9 mouse cellular contexts compared by ENCODE assay signal in genomic region chr11:89059919-89060422, GRCm38 (mm10). TPM values are rescaled to one million over a fixed set of nuclear protein-coding genes. Genes with fewer than 3 reads are reported as not detected.
DNase-seq lines count a peak whose midpoint lies in the region; ATAC-seq lines count a peak whose summit lies in the region.
"Had no signal": no experiment of that assay in that cellular context is flagged by ENCODE, and none has a peak within 500 bp of the region (broad histone marks: within the 10 kb centered on the region; RNA-seq: fewer than 3 reads in every experiment).

No protein-coding gene starts in this region.

- no peaks in the 10 kb centered on the region for H3K27me3 ChIP-seq in heart, embryonic 15.5 days
- no peaks in the 10 kb centered on the region for H3K27me3 ChIP-seq in limb, embryonic 13.5 days
- no peaks in the 10 kb centered on the region for H3K27me3 ChIP-seq in midbrain, embryonic 16.5 days (ENCODE audit: control insufficient read depth, insufficient read depth, low read depth, low read length)

- H3K9me3 ChIP-seq in heart, embryonic 15.5 days (replicated peaks), result no peaks in the 10 kb centered on the region
- H3K9me3 ChIP-seq in limb, embryonic 13.5 days, result no peaks in the 10 kb centered on the region
- H3K9me3 ChIP-seq in midbrain, embryonic 16.5 days (replicated peaks; ENCODE audit: control insufficient read depth, low read length, poor library complexity, severe bottlenecking), result no peaks in the 10 kb centered on the region

- peaks cover under 1% of the 10 kb centered on the region; the same call in 1 of the 2 replicates for H3K36me3 ChIP-seq in heart, embryonic 15.5 days
- peaks cover under 1% of the 10 kb centered on the region; the same call in 1 of the 2 replicates for H3K36me3 ChIP-seq in limb, embryonic 13.5 days
- H3K36me3 ChIP-seq in midbrain, embryonic 16.5 days (ENCODE audit: control insufficient read depth, insufficient read depth, low read length), result peaks cover 5% of the 10 kb centered on the region; the same call in 1 of the 2 replicates

- peak; percentile 57 for ATAC-seq in heart, embryonic 15.5 days (replicated peaks; ENCODE audit: insufficient number of reproducible peaks, insufficient read depth, low FRiP score, low read depth)
- peak; percentile 75; the same call in 1 of the 2 replicates for ATAC-seq in limb, embryonic 13.5 days (ENCODE audit: low FRiP score, low read depth)
- ATAC-seq in midbrain, embryonic 16.5 days, result peak; percentile 81

- peaks cover 40% of the 10 kb centered on the region for H3K4me1 ChIP-seq in heart, embryonic 15.5 days (replicated peaks)
- peaks cover 20% of the 10 kb centered on the region for H3K4me1 ChIP-seq in limb, embryonic 13.5 days
- H3K4me1 ChIP-seq in midbrain, embryonic 16.5 days (ENCODE audit: control insufficient read depth, insufficient read depth, low read length), result peaks cover 34% of the 10 kb centered on the region

- peak; percentile 32 for DNase-seq in adrenal gland, postnatal 25 days
- no peak for DNase-seq in adrenal gland, postnatal 10 days
- DNase-seq in A20 (ENCODE audit: low read depth, low spot score), result peak; percentile 78
- DNase-seq in embryo, embryonic 10.5 days (ENCODE audit: low spot score), result peak; percentile 55
- peak; percentile 60 for DNase-seq in testis, postnatal 10 days (ENCODE audit: low spot score)

- peak overlapping the region; percentile 85 for H3K4me3 ChIP-seq in heart, embryonic 15.5 days
- peak overlapping the region; percentile 92 for H3K4me3 ChIP-seq in limb, embryonic 13.5 days
- peak overlapping the region; percentile 93 for H3K4me3 ChIP-seq in midbrain, embryonic 16.5 days (ENCODE audit: low read depth, low read length)

- under 1% methylated on average over 33 of the region's 33 CpGs for WGBS in heart, embryonic 15.5 days
- under 1% methylated on average over 33 of the region's 33 CpGs for WGBS in limb, embryonic 13.5 days
- 0% methylated on average over 33 of the region's 33 CpGs for WGBS in midbrain, embryonic 16.5 days

- peak overlapping the region; percentile 80 for H3K9ac ChIP-seq in heart, embryonic 15.5 days
- peak overlapping the region; percentile 91 for H3K9ac ChIP-seq in limb, embryonic 13.5 days
- peak overlapping the region; percentile 96 for H3K9ac ChIP-seq in midbrain, embryonic 16.5 days (ENCODE audit: low read depth, low read length)

- H3K4me2 ChIP-seq in heart, embryonic 15.5 days, result peak overlapping the region; percentile 91
- H3K4me2 ChIP-seq in limb, embryonic 13.5 days (replicated peaks), result peak overlapping the region; percentile 93
- peak overlapping the region; percentile 97 for H3K4me2 ChIP-seq in midbrain, embryonic 16.5 days (ENCODE audit: low read length)

- H3K27ac ChIP-seq in heart, embryonic 15.5 days, result peak overlapping the region; percentile 82
- peak overlapping the region; percentile 52; the same call in 1 of the 2 replicates for H3K27ac ChIP-seq in limb, embryonic 13.5 days
- peak overlapping the region; percentile 81 for H3K27ac ChIP-seq in midbrain, embryonic 16.5 days (ENCODE audit: low read length)

RNA-seq across cellular contexts. Expression of gene Dgke, which starts 6.7 kb away (rescaled TPM):
- total RNA-seq in adrenal gland, postnatal 25 days (2021), result 9.5 and 10.4 TPM in 2 replicates
- total RNA-seq in adrenal gland, postnatal 10 days (2021), result 10 to 100 TPM; 10.5 to 12.8 TPM
- 5.7 and 7.4 TPM in 2 replicates for polyA plus RNA-seq in heart, embryonic 15.5 days (2015; fragmentation: Nextera tagmentation; extraction: Ambion mirVana)
- polyA plus RNA-seq in limb, embryonic 13.5 days (2015; fragmentation: Nextera tagmentation; extraction: Ambion mirVana), result 4.3 and 4.5 TPM in 2 replicates
- 18.2 and 19.1 TPM in 2 replicates for polyA plus RNA-seq in midbrain, embryonic 16.5 days (2015; fragmentation: Nextera tagmentation; extraction: Ambion mirVana)

RNA-seq across cellular contexts. Expression of gene Gm525, which starts 13.7 kb away (rescaled TPM):
- total RNA-seq in adrenal gland, postnatal 25 days (2021), result not detected in 2 replicates
- not detected for total RNA-seq in adrenal gland, postnatal 10 days (2021)
- polyA plus RNA-seq in heart, embryonic 15.5 days (2015; fragmentation: Nextera tagmentation; extraction: Ambion mirVana), result 1.1 and 5.0 TPM in 2 replicates
- 1.1 and 1.6 TPM in 2 replicates for polyA plus RNA-seq in limb, embryonic 13.5 days (2015; fragmentation: Nextera tagmentation; extraction: Ambion mirVana)
- not detected in 2 replicates for polyA plus RNA-seq in midbrain, embryonic 16.5 days (2015; fragmentation: Nextera tagmentation; extraction: Ambion mirVana)
- total RNA-seq: layer of hippocampus, postnatal 10 days had no signal
